Mouse (Mus musculus) cerebellum, adult 11 months (tissue): Measurements from ENCODE around the gene Myo1a.
"Not testable (repeated sequence)": the region's sequence is repeated elsewhere in the genome, so short reads cannot be mapped to it uniquely, and the experiment has no call there.

Experiments
- DNase-seq: peaks from one replicate; pipeline ENCODE4 v3.0.0; 2022

The Myo1a gene

DNA sequence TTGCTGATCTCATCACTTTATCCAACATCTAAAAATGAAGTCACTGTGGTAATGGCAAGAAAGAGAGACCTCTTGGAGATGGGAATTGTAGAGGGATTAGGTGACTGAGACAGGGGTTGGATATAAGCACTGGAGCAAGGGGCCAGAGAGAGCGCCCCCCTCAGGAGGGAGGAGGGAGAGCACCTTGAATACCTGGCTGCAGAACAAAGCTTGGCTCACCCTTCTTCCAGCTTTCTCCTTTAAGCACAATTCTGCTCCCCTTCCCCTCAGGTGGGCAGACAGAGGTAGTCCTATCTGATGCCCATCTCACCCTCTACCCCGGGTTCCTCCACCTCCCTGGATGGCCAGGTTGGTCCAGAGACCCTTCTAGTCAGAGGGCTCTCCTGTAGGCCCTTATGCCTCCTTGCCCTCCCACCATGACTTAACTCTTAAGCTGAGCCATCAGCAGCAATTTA is at the start of gene Myo1a:
Gene Myo1a, plus strand, starts transcription at position 405 of the 455 bp plus-strand sequence.
- no peak for DNase-seq

DNA sequence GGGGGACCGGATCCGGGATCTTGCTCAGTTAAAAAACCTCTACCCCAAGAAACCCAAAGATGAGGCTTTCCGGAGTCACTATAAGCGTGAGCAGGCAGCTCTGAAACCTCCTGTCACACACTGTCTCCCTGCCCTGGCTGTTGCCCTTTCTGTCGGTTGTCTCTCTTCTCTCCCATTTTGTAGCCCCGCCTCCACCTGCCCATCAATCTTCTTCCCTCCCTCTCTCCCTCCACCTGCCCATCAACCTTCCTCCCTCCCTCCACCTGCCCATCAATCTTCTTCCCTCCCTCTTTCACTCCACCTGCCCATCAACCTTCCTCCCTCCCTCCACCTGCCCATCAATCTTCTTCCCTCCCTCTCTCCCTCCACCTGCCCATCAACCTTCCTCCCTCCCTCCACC is 47.4 kb upstream of the Myo1a start:
- not testable (repeated sequence) for DNase-seq

DNA sequence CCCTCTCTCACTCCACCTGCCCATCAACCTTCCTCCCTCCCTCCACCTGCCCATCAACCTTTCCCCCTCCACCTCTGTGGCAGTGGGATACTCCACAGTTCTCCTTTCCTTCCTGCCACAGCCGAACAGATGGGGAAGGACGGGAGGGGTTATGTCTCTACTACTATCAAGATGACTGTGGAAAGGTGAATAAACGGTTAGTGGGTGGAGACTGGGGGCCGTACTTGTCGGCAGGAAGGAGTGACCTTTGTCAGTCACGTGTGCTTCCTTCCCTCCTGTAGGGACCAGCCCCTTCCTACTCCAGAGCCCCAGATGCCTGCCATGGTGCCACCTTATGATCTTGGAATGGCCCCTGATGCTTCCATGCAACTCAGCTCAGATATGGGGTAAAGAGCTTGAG is 46.9 kb upstream of the Myo1a start:
- no peak for DNase-seq

DNA sequence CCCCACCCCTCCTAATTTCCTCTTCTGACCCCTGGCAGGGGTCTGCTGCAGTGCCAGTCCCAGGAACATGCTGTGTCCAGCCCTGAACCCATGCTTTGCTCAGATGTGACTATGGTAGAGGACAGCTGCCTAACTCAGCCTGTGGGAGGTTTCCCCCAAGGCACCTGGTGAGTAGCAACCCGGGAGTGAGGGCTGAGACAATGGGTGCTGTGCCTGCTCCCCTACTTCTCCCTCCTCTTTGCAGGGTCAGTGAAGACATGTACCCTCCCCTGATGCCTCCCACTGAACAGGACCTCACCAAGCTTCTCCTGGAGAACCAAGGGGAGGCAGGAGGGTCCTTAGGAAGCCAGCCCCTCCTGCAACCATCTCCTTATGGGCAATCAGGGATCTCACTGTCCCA is 45.4 kb upstream of the Myo1a start:
- no peak for DNase-seq

DNA sequence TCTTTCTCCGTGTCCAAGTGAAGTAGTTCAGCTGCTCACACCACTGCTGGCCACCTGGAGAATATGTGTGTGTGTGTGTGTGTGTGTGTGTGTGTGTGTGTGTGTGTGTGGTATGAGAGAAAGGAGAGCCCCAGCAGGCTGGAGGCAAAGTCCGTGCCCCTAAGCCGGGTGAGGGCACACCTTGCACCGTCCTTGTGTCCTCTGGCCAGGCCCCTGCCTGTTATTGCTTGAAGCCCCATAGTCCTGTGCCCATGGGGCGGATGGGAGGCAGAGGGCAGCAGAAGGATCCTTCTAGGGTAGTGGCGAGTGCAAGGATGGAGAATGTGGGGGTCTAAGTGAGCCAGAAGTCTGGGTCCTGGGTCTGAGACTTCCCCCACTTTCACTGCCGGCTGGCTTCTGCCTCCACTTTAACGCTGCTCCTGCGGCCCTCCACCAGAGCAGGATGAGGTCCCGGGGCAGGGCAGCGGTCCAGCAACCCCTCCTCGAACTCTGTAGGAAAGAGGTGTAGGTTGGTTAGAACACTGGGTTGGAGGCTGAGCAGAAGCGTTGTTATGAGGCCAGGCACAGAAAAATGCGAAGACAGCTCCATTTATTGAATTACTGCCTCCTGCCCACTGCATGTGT is 43.6 kb upstream of the Myo1a start:
- no peak for DNase-seq

- DNase-seq, result peak; percentile 56
These were observed 42.9 kb upstream of the Myo1a start for GRCm38 (mm10) chr10:127661915-127662663.

- peak; percentile 58 for DNase-seq
These were observed 42.2 kb upstream of the Myo1a start for GRCm38 (mm10) chr10:127662666-127663253.

GRCm38 (mm10) chr10:127663590-127663989 is 41.4 kb upstream of the Myo1a start:
- no peak for DNase-seq

DNA sequence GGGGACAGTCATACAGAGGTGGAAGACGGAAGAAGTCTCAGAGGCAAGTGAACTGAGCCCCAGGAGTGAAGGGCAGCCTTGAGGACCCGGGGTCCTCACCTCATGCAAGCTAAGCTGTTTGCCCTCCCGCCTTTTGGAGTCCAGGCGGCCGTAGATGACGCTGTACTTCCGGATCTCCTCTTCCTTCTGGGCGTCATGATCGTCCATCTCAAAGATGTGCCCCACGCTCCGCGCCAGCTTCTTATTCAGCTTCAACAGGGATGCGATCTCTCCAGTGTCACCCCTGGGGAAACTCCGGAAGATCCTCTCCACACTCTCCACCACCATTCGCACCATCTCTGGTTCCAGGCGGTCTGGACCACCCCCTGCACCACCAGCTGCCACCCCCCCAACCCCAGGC is 40.8 kb upstream of the Myo1a start:
- DNase-seq, result no peak

DNA sequence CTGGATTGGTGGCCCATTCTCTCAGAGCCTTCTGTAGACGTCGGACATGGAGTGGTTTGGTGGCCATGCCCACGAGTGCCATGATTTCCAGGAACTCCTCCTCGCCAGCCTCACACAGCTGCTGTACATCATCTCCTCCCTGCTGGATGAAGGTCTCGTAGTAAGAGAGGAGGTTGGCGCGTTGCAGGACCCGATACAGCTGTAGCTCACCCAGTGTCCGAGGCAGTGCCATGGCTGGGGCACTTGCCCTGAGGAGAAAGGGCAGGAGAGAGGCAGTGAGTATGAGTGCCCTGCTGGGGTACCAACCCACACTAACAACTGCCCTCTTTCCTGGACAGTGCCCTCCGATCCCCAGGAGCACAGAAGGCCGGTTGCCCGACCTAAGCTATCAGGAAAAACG is 40.1 kb upstream of the Myo1a start:
- DNase-seq, result no peak

- no peak for DNase-seq
These were observed 39.4 kb upstream of the Myo1a start for GRCm38 (mm10) chr10:127665366-127666181.

GRCm38 (mm10) chr10:127666501-127667268 is 38.3 kb upstream of the Myo1a start, which contains the start of gene Nemp1:
TSS of gene Nemp1 (plus strand) at chr10:127666901.
- peak; percentile 84 for DNase-seq

GRCm38 (mm10) chr10:127667269-127668092 is 37.5 kb upstream of the Myo1a start:
- peak; percentile 67 for DNase-seq

GRCm38 (mm10) chr10:127668093-127669050 is 36.6 kb upstream of the Myo1a start, which contains the start of gene Nab2:
TSS of gene Nab2 (minus strand) at chr10:127668568.
- DNase-seq, result peak; percentile 66

DNA sequence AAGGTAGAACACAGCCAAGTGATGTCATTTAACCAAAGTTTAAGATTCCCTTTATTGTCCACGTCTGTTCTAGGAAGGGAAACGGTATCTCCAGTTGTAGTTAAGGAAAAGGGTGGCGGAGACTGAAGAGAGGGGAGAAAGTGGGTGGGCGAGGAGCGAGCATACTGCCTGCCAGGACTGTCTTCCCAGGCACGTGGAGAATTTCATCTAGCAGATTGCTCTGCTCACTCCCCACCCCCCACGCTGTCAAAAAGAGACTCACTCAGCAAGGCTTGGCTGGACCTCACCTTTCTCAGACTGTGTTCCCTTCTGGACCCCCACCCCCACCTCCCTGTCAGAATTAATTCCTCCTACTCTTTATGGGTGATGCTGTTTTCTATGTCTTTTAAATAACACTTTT is 35.8 kb upstream of the Myo1a start:
- DNase-seq, result no peak

- DNase-seq, result no peak
These were observed 34.8 kb upstream of the Myo1a start for GRCm38 (mm10) chr10:127670185-127670584.

GRCm38 (mm10) chr10:127671276-127671675 is 33.7 kb upstream of the Myo1a start:
- no peak for DNase-seq

GRCm38 (mm10) chr10:127674046-127674655 is 30.8 kb upstream of the Myo1a start:
- DNase-seq, result no peak

DNA sequence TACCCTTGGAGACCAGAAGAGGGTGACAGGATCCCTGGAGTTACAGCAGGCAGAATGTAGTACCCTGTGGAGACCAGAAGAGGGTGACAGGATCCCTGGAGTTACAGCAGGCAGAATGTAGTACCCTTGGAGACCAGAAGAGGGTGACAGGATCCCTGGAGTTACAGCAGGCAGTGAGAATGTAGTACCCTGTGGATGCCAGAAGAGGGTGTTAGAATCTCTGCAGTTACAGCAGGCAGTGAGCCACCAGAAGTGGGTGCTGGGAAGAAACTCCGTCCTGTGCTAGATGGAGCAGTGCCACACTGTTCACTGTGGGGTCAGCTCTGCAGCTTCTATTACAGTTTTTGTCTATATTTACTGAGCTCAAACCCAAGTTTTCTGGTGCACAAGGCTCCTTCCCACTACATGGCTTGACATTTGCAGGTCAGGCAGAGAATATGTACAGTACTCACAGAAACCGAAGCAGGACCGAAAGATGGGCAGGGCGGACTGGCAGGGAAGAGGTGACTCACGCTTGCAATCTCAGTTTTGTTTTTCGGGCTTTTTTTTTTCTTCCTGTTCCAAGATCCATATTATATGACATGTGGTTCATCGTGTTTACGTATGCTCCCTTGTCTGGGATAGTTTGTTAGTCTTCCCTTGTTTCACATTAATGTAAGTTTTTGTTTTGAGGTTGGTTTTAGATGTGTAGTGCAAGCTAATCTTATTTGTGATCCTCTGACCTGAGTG is 30.0 kb upstream of the Myo1a start:
- peak; percentile 87 for DNase-seq
